Mouse (Mus musculus): Measurements from ENCODE around the gene Arhgap10.

GRCm38 (mm10) chr8:77278246-77278645 is 239.5 kb downstream of the Arhgap10 start:
- TF ChIP-seq E2F4 (IDR thresholded peaks at IDR 0.05; ENCODE audit: borderline replicate concordance, low read depth, low read length) = no peak
- no peak for TF ChIP-seq MXI1 (IDR thresholded peaks at IDR 0.05; ENCODE audit: low read depth, low read length)
- TF ChIP-seq TAL1 (IDR thresholded peaks at IDR 0.05; ENCODE audit: low read length) = no peak
- no peak for TF ChIP-seq GATA1 (IDR thresholded peaks at IDR 0.05; ENCODE audit: low read depth, low read length)
- no peak for TF ChIP-seq POLR2A (IDR thresholded peaks at IDR 0.05; ENCODE audit: control insufficient read depth in 1 of 2, insufficient read depth in 1 of 2, low read depth in 1 of 2, low read length in 2 of 2, poor library complexity in 1 of 2)
- no peak for TF ChIP-seq MYC (IDR thresholded peaks at IDR 0.05; ENCODE audit: low read depth, low read length)
- TF ChIP-seq MAFK (IDR thresholded peaks at IDR 0.05; ENCODE audit: borderline replicate concordance, low read depth, low read length) = no peak
- no peak for TF ChIP-seq RCOR1 (IDR thresholded peaks at IDR 0.05; ENCODE audit: low read depth, low read length)
- TF ChIP-seq CHD2 (IDR thresholded peaks at IDR 0.05; ENCODE audit: low read length) = no peak
- no peak for TF ChIP-seq ZC3H11A (IDR thresholded peaks at IDR 0.05; ENCODE audit: low read depth, low read length)
- no peak for TF ChIP-seq GABPA (IDR thresholded peaks at IDR 0.05; ENCODE audit: low read depth, low read length)
- no peak for TF ChIP-seq NRF1 (IDR thresholded peaks at IDR 0.05; ENCODE audit: insufficient read depth, low read depth, low read length, poor library complexity, severe bottlenecking)
